12 mouse cellular contexts compared by ENCODE assay signal in genomic region chr5:144937304-144937703, GRCm38 (mm10). TPM values are rescaled to one million over a fixed set of nuclear protein-coding genes. Genes with fewer than 3 reads are reported as not detected.
DNase-seq lines count a peak whose midpoint lies in the region; ATAC-seq lines count a peak whose summit lies in the region.
"Had no signal": no experiment of that assay in that cellular context is flagged by ENCODE, and none has a peak within 500 bp of the region (broad histone marks: within the 10 kb centered on the region; RNA-seq: fewer than 3 reads in every experiment).

No protein-coding gene starts in this region.

- intact Hi-C loops in gastrocnemius, postnatal 36 days (cut with DNase I) = no loop called here

- peak; percentile 75 for ATAC-seq in CD4-positive, CD25-positive, alpha-beta regulatory T cell, adult 4 months

- DNase-seq in left cerebral cortex, adult 18-20 months (ENCODE audit: low spot score in 2 of 2) = peak; percentile 57 to 74
- no peak for DNase-seq in left cerebral cortex, adult 11 months (ENCODE audit: low spot score)
- peak; percentile 70 to 78 for DNase-seq in frontal cortex, postnatal 36 days (ENCODE audit: low spot score in 2 of 2)
- peak; percentile 71 for DNase-seq in naive thymus-derived CD4-positive, alpha-beta T cell, adult 2 months (ENCODE audit: low read depth)
- no peak for DNase-seq in adrenal gland, postnatal 4 days (ENCODE audit: low spot score in 2 of 2)
- no peak for DNase-seq in gastrocnemius, postnatal 36 days
- DNase-seq in adrenal gland, postnatal 36 days = no peak
- DNase-seq: adrenal gland, postnatal 14 days; kidney, adult 18-20 months; kidney, postnatal 36 days; thymus, postnatal 36 days had no signal

RNA-seq across cellular contexts. Expression of gene Smurf1, which starts 28.3 kb away (rescaled TPM):
- total RNA-seq in left cerebral cortex, adult 18-20 months (2021) = 10 to 100 TPM; 37.9 to 38.7 TPM
- polyA plus RNA-seq in CD4-positive, CD25-positive, alpha-beta regulatory T cell, adult 4 months (2017; shearing (Covaris generic)) = 1 to 10 TPM; 4.6 to 4.8 TPM
- 10 to 100 TPM; 24.7 to 28.4 TPM for total RNA-seq in adrenal gland, postnatal 4 days (2021)
- total RNA-seq in gastrocnemius, postnatal 36 days (2021) = 10 to 100 TPM in 1 of 2 experiments, 1 to 10 TPM in 1; 9.4 to 11.0 TPM
- 10 to 100 TPM; 18.6 to 24.8 TPM for total RNA-seq in adrenal gland, postnatal 36 days (2021)

Comparison
In these comparisons a context has a peak if more than half of its experiments do, and no peak if none do; other contexts are left out.
1. DNase-seq: peak in left cerebral cortex, adult 18-20 months (2 of 2), frontal cortex, postnatal 36 days (2 of 2) and naive thymus-derived CD4-positive, alpha-beta T cell, adult 2 months (single experiment); none in left cerebral cortex, adult 11 months (single experiment), adrenal gland, postnatal 4 days (0 of 2), gastrocnemius, postnatal 36 days (0 of 2) and adrenal gland, postnatal 36 days (0 of 2).